Mouse (Mus musculus): ENCODE measurements around the gene Ubp1.

The Ubp1 gene

DNA sequence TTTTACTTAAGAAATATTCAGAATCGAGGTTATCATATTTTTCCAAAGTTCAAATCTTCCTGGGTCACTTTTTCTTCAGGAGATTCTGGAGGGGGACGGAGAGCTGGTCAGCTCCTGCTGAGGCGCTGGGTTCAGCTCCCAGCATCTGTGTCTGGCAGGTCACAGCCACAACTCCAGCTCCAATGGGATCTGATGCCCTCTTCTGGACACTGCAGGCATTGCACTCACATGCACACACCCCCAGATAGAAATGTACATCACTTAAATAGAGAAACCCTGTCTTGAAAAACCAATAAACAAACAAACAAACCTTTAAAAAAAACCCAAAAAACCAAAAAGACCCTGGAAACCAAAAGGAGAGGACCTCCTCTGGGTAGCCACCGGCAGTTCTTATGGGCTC, 85.0 kb downstream of the Ubp1 start:
- DNase-seq (ENCODE audit: low spot score), result no peak

GRCm38 (mm10) chr9:114016402-114016801, 85.7 kb downstream of the Ubp1 start:
- DNase-seq (ENCODE audit: low spot score), result no peak

- DNase-seq (ENCODE audit: low spot score), result no peak
These were observed 88.5 kb downstream of the Ubp1 start for GRCm38 (mm10) chr9:114019012-114019762.

- no peak for DNase-seq (ENCODE audit: low spot score)
These were observed 91.4 kb downstream of the Ubp1 start for GRCm38 (mm10) chr9:114022141-114022540.

DNA sequence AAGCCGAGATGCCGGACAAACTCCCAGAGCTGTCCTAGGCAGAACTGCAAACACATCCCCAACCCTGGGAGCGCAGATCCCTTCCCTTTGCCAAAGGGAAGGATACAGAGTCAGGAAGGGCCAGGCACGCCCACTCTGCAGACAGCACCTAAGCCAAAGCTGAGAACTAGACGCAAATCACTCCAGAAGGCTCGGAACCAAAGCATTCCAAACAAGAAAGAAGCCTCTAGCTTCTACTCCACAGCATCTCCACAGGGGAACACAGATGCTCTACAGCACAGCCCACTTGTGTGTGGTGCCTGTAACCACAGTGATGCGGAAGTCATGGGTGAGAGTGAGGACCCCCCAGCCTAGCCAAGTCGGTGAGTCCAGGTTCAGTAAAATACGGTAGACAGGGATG, 94.4 kb downstream of the Ubp1 start:
- no peak for DNase-seq (ENCODE audit: low spot score)

GRCm38 (mm10) chr9:114025846-114026245, 95.1 kb downstream of the Ubp1 start:
- no peak for DNase-seq (ENCODE audit: low spot score)

GRCm38 (mm10) chr9:114026261-114026934, 95.7 kb downstream of the Ubp1 start:
- peak; percentile 28 for DNase-seq (ENCODE audit: low spot score)
